Mouse (Mus musculus): ENCODE results near the gene Dnajb12.

- TF ChIP-seq CTCF (IDR thresholded peaks at IDR 0.05; ENCODE audit: low read depth) (no peak), EP300 (IDR thresholded peaks at IDR 0.05; ENCODE audit: low read depth) (no peak)
Observed at GRCm38 (mm10) chr10:59918111-59918510, 38.8 kb downstream of the Dnajb12 start.

Data from liver, embryonic 14.5 days (tissue).